Mouse (Mus musculus): ENCODE measurements around the gene Ly6g6d. TPM values are rescaled to one million over a fixed set of nuclear protein-coding genes. Genes with fewer than 3 reads are reported as not detected.

The Ly6g6d gene
- polyA plus RNA-seq, 1 experiment from 2014 or later: 5.6 TPM

DNA sequence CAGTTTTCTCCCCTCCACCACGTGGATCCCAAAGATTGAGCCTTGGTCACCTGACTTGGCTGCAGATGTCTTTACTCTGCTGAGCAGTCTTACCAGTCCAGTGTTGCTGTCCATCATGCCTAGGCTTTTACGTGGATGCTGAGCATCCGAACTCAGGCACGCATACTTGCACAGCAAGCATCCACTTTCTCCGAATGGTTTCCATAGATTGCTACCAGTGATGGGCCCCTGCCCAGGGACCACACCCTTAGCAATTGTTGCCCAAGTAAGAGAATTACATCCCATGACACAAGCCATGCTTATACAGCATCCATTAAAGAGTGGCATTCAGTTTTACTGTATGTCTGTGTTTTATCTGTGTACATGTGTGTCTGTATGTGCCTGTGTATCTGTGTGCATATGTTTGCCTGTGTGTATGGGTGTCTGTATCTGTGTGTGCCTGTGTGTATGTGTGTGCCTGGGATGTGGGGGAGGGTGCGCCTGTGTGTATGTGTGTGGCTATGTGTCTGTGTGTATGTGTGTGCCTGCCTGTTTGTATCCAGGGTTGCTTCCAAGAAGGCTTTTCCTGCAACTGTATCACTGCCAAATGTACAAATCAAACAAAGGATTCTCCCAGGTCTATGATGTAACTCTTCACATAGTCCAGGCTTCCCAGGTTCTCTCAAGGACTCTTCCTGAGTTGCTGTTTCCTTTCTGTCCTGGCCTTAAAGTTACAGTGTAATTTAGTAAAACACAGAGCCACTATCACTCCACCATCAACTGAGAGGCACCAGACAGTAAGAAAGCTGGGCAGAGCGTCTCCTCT, 22.0 kb downstream of the Ly6g6d start:
- Histone ChIP-seq H3K4me3 (ENCODE audit: low read length) (no peak overlapping the region), H3K27ac (ENCODE audit: low read length) (no peak overlapping the region), H3K9ac (ENCODE audit: low read depth, low read length) (no peak overlapping the region), H3K36me3 (ENCODE audit: control insufficient read depth, insufficient read depth, low read length) (peaks cover 35% of the 10 kb centered on the region), H3K9me3 (ENCODE audit: control insufficient read depth, low read length) (no peaks in the 10 kb centered on the region), H3K27me3 (replicated peaks; ENCODE audit: control insufficient read depth, insufficient read depth, low read length) (no peaks in the 10 kb centered on the region), H3K4me1 (ENCODE audit: control insufficient read depth, insufficient read depth, low read length) (peaks cover 27% of the 10 kb centered on the region), H3K4me2 (ENCODE audit: low read depth, low read length) (no peak overlapping the region)
- 84% methylated on average over 7 of the region's 7 CpGs for WGBS
- no peak for ATAC-seq

DNA sequence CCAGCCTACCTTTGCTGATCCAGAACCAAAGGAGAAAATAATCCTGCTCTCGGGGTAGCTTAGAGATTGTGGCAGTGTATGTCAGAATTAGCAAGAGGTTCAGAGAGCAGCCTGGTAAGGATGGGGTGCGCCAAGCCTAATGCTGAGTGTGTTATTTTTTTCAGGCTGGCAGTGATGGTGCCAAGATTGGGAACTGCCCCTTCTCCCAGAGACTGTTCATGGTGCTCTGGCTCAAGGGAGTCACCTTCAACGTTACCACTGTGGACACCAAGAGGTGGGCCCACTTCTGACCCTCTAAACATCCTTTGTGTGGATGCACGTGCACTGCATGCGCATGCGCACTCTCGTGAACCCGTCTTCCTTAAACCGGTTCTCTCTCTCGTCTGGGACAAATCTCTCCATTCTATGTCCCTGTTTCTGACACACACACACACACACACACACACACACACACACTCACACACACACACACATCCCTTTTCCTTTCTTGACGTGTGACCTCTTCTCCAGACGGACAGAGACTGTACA, 25.5 kb downstream of the Ly6g6d start:
- H3K4me3 ChIP-seq (ENCODE audit: low read length): peak overlapping the region; percentile 79
- no peaks in the 10 kb centered on the region for H3K9me3 ChIP-seq (ENCODE audit: control insufficient read depth, low read length)
- 75% methylated on average over 12 of the region's 12 CpGs for WGBS

DNA sequence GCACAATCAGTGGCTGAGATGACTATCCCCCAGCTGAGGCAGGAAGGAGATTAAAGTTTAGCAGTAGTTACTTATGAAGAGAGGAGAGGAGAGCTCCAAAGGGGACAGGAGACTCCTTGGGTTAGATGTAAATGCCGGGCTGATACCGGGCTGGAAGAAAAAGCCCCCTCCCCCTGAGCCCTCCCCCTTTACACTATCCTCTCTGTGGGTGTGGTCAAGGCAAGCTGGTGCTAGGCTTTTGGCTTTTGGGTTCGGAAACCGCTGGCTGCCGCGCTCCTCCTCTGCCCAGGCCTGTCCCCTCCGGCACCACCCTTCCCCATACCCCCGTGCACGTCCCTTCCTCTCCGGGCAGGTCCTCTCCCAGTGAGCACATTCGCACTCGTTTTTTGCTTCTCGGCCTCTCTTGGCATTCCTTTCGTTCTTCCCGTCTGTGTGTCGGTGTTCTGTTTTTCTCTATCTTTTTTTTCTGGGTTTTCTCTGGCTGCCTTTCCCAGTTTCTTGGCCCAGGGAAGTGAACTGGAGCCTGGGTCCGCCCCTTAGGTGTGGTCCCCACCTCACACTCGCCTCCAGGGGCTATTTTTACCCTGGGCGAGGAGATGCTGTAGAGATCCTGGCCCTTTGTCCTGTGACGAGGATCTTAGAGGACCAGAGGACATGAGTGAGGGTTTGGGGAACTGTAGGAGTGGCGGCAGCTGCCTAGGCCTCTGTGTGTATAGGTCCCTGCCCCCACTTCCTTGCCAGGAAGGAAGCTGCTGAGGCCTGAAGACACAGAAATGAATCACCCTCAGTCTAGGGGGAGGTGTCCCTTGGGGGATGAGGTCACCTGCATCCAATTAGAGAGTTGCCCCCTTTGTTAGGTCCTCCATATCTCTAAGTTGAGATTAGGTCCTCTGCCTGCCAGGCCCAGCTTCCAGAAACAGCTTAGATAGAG, 26.4 kb downstream of the Ly6g6d start:
- H3K4me1 ChIP-seq (ENCODE audit: control insufficient read depth, insufficient read depth, low read length): peaks cover 37% of the 10 kb centered on the region
- peak overlapping the region; percentile 87 for H3K4me2 ChIP-seq (ENCODE audit: low read depth, low read length)
- peak overlapping the region; percentile 87 for H3K9ac ChIP-seq (ENCODE audit: low read depth, low read length)
- H3K27ac ChIP-seq (ENCODE audit: low read length): peak overlapping the region; percentile 100
- WGBS: 1% methylated on average over 21 of the region's 21 CpGs
- ATAC-seq: peak; percentile 47
- H3K9me3 ChIP-seq (ENCODE audit: control insufficient read depth, low read length): no peaks in the 10 kb centered on the region
- peaks cover 27% of the 10 kb centered on the region for H3K36me3 ChIP-seq (ENCODE audit: control insufficient read depth, insufficient read depth, low read length)
- H3K4me3 ChIP-seq (ENCODE audit: low read length): peak overlapping the region; percentile 79
- no peaks in the 10 kb centered on the region for H3K27me3 ChIP-seq (replicated peaks; ENCODE audit: control insufficient read depth, insufficient read depth, low read length)

More for the DNA sequence above, 25.5 kb downstream of the Ly6g6d start:
- no peak for ATAC-seq
- Histone ChIP-seq H3K27me3 (replicated peaks; ENCODE audit: control insufficient read depth, insufficient read depth, low read length) (no peaks in the 10 kb centered on the region), H3K4me2 (ENCODE audit: low read depth, low read length) (peak overlapping the region; percentile 87), H3K9ac (ENCODE audit: low read depth, low read length) (peak overlapping the region; percentile 87), H3K36me3 (ENCODE audit: control insufficient read depth, insufficient read depth, low read length) (peaks cover 30% of the 10 kb centered on the region), H3K27ac (ENCODE audit: low read length) (peak overlapping the region; percentile 100), H3K4me1 (ENCODE audit: control insufficient read depth, insufficient read depth, low read length) (peaks cover 31% of the 10 kb centered on the region)

DNA sequence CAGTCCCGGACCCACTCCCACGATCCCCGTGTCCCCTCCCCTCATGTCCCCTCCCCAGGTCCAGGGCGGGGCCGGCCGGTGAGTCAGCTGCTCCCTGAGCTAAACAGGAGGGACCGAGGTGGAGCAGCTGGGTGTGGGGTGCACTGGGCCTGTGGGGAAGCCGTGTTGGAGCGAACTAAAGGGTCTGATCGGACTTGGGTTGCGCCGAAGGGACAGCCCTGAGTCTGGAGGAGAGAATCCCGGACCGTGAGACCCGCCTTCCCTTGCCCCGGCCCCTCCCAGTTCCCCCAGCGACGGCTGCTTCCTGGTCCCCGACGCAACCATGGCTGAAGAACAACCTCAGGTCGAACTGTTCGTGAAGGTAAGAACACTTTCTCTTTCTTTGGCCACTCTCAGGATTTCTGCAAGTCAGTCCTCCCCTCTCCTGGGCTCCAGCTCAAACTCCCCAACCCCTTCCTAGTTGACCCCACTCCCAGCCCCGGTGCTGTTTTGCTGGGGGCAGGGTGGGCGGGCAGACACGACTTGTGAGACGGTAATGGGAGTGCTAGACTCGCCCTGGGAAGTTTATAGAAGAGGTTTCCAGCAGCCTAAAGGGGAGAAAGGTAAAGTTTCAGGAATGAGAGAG, 27.6 kb downstream of the Ly6g6d start:
- Histone ChIP-seq H3K27me3 (replicated peaks; ENCODE audit: control insufficient read depth, insufficient read depth, low read length) (no peaks in the 10 kb centered on the region), H3K9me3 (ENCODE audit: control insufficient read depth, low read length) (no peaks in the 10 kb centered on the region), H3K9ac (ENCODE audit: low read depth, low read length) (peak overlapping the region; percentile 87), H3K4me1 (ENCODE audit: control insufficient read depth, insufficient read depth, low read length) (peaks cover 43% of the 10 kb centered on the region), H3K4me2 (ENCODE audit: low read depth, low read length) (peak overlapping the region; percentile 87), H3K27ac (ENCODE audit: low read length) (peak overlapping the region; percentile 100), H3K4me3 (ENCODE audit: low read length) (peak overlapping the region; percentile 79), H3K36me3 (ENCODE audit: control insufficient read depth, insufficient read depth, low read length) (peaks cover 18% of the 10 kb centered on the region)
- ATAC-seq: peak; percentile 18
- WGBS: under 1% methylated on average over 27 of the region's 27 CpGs

DNA sequence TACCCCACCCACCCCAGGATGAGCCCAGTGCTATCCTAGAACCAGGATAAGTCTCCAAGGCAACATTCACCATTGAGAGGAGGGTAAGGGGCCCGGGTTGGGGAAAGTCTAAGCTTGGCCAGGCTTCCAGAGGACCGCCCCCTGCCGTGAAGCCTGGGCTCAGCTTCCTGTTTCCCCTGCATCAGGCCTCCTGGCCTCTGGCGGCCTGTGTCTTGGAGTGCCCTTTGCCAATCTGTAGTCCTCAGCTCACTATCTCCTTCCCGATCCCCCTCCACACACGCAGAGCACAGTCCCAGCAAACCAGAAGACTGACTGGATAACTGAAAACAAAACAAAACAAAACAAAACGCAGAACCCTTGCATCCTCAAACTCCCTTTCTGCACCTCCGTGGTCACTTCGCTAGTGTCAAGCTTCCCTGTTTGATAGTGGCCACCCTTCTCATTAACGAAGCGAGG, 28.3 kb downstream of the Ly6g6d start, which contains the start of gene Clic1:
Clic1 (plus strand) TSS at position 406 of the 456 bp plus-strand sequence.
- Histone ChIP-seq H3K4me2 (ENCODE audit: low read depth, low read length) (peak within 1 kb of the TSS; percentile 87), H3K9ac (ENCODE audit: low read depth, low read length) (peak within 1 kb of the TSS; percentile 87), H3K27ac (ENCODE audit: low read length) (peak within 1 kb of the TSS; percentile 100), H3K4me3 (ENCODE audit: low read length) (peak within 1 kb of the TSS; percentile 79), H3K27me3 (replicated peaks; ENCODE audit: control insufficient read depth, insufficient read depth, low read length) (no peaks in the 10 kb centered on the region), H3K4me1 (ENCODE audit: control insufficient read depth, insufficient read depth, low read length) (peaks cover 44% of the 10 kb centered on the region), H3K36me3 (ENCODE audit: control insufficient read depth, insufficient read depth, low read length) (peaks cover 13% of the 10 kb centered on the region), H3K9me3 (ENCODE audit: control insufficient read depth, low read length) (no peaks in the 10 kb centered on the region)
- 2% methylated on average over 11 of the region's 11 CpGs for whole genome bisulfite sequencing
- ATAC-seq: peak; percentile 37

DNA sequence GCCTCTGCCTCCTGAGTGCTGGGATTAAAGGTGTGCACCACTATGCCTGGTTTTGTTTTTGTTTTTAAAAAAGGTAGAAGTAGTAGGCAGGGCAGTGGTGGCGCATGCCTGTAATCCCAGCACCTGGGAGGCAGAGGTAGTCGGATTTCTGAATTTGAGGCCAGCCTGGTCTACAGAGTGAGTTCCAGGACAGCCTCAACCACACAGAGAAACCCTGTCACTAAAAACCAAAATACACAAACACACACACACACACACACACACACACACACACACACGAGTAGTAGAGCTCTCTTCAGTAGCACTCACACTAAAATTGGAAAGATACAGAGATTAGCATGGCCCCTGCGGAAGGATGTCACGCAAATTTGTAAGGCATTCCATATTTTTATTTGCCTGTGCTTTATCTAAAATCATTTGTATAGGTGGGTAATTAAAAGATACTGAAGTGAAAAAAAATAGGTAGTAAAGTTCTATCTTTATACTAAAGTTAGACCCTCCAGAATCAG, 28.9 kb downstream of the Ly6g6d start:
- no peak for ATAC-seq
- H3K4me2 ChIP-seq (ENCODE audit: low read depth, low read length): peak overlapping the region; percentile 87; the same call in 1 of the 2 replicates
- no peaks in the 10 kb centered on the region for H3K27me3 ChIP-seq (replicated peaks; ENCODE audit: control insufficient read depth, insufficient read depth, low read length)
- peak overlapping the region; percentile 100 for H3K27ac ChIP-seq (ENCODE audit: low read length)
- H3K4me3 ChIP-seq (ENCODE audit: low read length): no peak overlapping the region
- WGBS: 63% methylated on average over 5 of the region's 5 CpGs
- peaks cover 51% of the 10 kb centered on the region for H3K4me1 ChIP-seq (ENCODE audit: control insufficient read depth, insufficient read depth, low read length)
- H3K9ac ChIP-seq (ENCODE audit: low read depth, low read length): peak overlapping the region; percentile 87
- no peaks in the 10 kb centered on the region for H3K9me3 ChIP-seq (ENCODE audit: control insufficient read depth, low read length)
- peaks cover 9% of the 10 kb centered on the region for H3K36me3 ChIP-seq (ENCODE audit: control insufficient read depth, insufficient read depth, low read length)

GRCm38 (mm10) chr17:35048149-35048931, 29.5 kb downstream of the Ly6g6d start:
- Histone ChIP-seq H3K4me3 (ENCODE audit: low read length) (peak overlapping the region; percentile 27), H3K36me3 (ENCODE audit: control insufficient read depth, insufficient read depth, low read length) (0 out of 2 replicates have a peak, but pooled peaks cover 5% of the 10 kb centered on the region), H3K27me3 (replicated peaks; ENCODE audit: control insufficient read depth, insufficient read depth, low read length) (no peaks in the 10 kb centered on the region), H3K4me1 (ENCODE audit: control insufficient read depth, insufficient read depth, low read length) (peaks cover 51% of the 10 kb centered on the region), H3K9me3 (ENCODE audit: control insufficient read depth, low read length) (no peaks in the 10 kb centered on the region), H3K9ac (ENCODE audit: low read depth, low read length) (peak overlapping the region; percentile 57), H3K27ac (ENCODE audit: low read length) (peak overlapping the region; percentile 100), H3K4me2 (ENCODE audit: low read depth, low read length) (peak overlapping the region; percentile 87)
- peak; percentile 13 for ATAC-seq
- WGBS: 27% methylated on average over 11 of the region's 11 CpGs

DNA sequence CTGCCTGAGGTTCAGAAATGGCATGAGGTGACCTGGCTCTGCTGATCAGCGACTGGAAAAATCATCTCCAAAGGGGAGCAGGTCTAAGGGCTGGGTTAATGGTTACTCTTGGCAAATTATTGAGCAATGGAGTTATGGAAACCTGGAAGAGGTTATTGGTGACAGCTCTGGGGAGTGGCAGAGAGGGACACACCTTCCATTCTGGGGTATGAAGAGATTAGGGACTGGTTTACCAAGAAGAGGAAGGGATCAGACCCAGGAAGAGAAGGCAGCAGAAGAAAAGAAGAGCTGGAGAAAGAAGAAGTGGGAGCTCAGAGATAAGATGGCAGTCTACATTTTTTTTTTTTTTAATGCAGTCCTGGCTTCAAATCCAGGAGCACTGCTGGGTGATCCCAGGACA, 30.2 kb downstream of the Ly6g6d start:
- 31% methylated on average over 1 of the region's 1 CpGs for WGBS
- H3K4me1 ChIP-seq (ENCODE audit: control insufficient read depth, insufficient read depth, low read length): peaks cover 47% of the 10 kb centered on the region
- no peaks in the 10 kb centered on the region for H3K27me3 ChIP-seq (replicated peaks; ENCODE audit: control insufficient read depth, insufficient read depth, low read length)
- no peaks in the 10 kb centered on the region for H3K9me3 ChIP-seq (ENCODE audit: control insufficient read depth, low read length)
- peak; percentile 39 for ATAC-seq
- 0 out of 2 replicates have a peak, but pooled peaks cover under 1% of the 10 kb centered on the region for H3K36me3 ChIP-seq (ENCODE audit: control insufficient read depth, insufficient read depth, low read length)
- H3K9ac ChIP-seq (ENCODE audit: low read depth, low read length): peak overlapping the region; percentile 57
- peak overlapping the region; percentile 54 for H3K4me2 ChIP-seq (ENCODE audit: low read depth, low read length)
- peak overlapping the region; percentile 27 for H3K4me3 ChIP-seq (ENCODE audit: low read length)
- peak overlapping the region; percentile 100 for H3K27ac ChIP-seq (ENCODE audit: low read length)
